Mouse (Mus musculus) heart, embryonic 12.5 days (tissue): Measurements from ENCODE around the gene Trim44. TPM values are rescaled to one million over a fixed set of nuclear protein-coding genes. Genes with fewer than 3 reads are reported as not detected.

Source experiments
- ATAC-seq: fragments of 200-750 bp; cut with Nextera tagmentation; 2 replicates; pipeline ENCODE4 v1.8.0; 2017; ENCODE audit warnings: moderate TSS enrichment, moderate library complexity; ENCODE audit not compliant: insufficient number of reproducible peaks, low FRiP score
- H3K27ac ChIP-seq: fragments of 300-500 bp; sonication (generic); 2 replicates; pipeline ENCODE4 v1.5.1; 2016; ENCODE audit warnings: mild to moderate bottlenecking, moderate library complexity; ENCODE audit not compliant: poor library complexity, severe bottlenecking
- H3K27me3 ChIP-seq: fragments of 300-500 bp; sonication (generic); replicated peaks from 2 replicates; pipeline ENCODE4 v1.6.1; 2016; ENCODE audit warnings: mild to moderate bottlenecking, moderate library complexity
- H3K36me3 ChIP-seq: fragments of 300-500 bp; sonication (generic); 2 replicates; pipeline ENCODE4 v1.6.1; 2016; ENCODE audit warnings: mild to moderate bottlenecking, moderate library complexity
- H3K4me1 ChIP-seq: fragments of 300-500 bp; sonication (generic); replicated peaks from 2 replicates; pipeline ENCODE4 v1.6.1; 2016; ENCODE audit warnings: mild to moderate bottlenecking
- H3K4me2 ChIP-seq: fragments of 300-500 bp; sonication (generic); 2 replicates; pipeline ENCODE4 v1.6.1; 2016; ENCODE audit warnings: mild to moderate bottlenecking, moderate library complexity
- H3K4me3 ChIP-seq: fragments of 300-500 bp; sonication (generic); 2 replicates; pipeline ENCODE4 v1.5.1; 2016; ENCODE audit warnings: mild to moderate bottlenecking
- H3K9ac ChIP-seq: fragments of 300-500 bp; sonication (generic); 2 replicates; pipeline ENCODE4 v1.6.1; 2016; ENCODE audit warnings: mild to moderate bottlenecking, moderate library complexity
- H3K9me3 ChIP-seq: fragments of 300-500 bp; sonication (generic); replicated peaks from 2 replicates; pipeline ENCODE4 v1.6.1; 2016; ENCODE audit warnings: mild to moderate bottlenecking, moderate library complexity
- WGBS: fragments of 180-500 bp; shearing (Covaris S2); methylation state at CpG from one replicate; pipeline ENCODE4 v1.1.7; 2016; 5-methylcytosine and 5-hydroxymethylcytosine counted together
- polyA plus RNA-seq: library from polyadenylated mRNA; unstranded; fragments of >200 nt; fragmentation: Nextera tagmentation; extraction: Ambion mirVana; gene quantifications from 2 replicates; pipeline ENCODE4 v1.2.1, GENCODE M21; 2016

The Trim44 gene
- polyA plus RNA-seq, 1 experiment from 2014 or later: 39.5 TPM

DNA sequence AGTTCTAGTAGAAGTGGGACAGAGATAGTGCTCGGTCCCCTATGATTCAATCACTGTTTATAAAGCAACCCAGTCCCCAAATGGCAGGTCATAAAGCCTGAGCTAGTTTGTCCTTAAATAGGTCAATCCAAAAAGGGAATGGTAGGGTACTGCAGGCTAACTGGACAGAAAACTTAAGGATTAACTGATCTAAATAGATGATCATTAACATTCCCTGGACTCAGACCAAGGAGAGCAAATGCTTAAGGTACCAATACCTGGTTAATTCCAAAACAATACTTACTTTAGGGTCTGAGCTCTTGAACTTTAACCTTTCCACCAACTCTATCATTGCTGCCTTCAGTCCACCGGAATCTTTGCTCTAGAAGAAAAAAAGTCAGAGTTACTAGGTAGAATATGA is 27.0 kb downstream of the Trim44 start:
- Histone ChIP-seq H3K4me2 (no peak overlapping the region), H3K27ac (no peak overlapping the region), H3K4me3 (no peak overlapping the region), H3K9ac (no peak overlapping the region), H3K4me1 (peaks cover 26% of the 10 kb centered on the region), H3K9me3 (no peaks in the 10 kb centered on the region), H3K36me3 (peaks cover 10% of the 10 kb centered on the region), H3K27me3 (no peaks in the 10 kb centered on the region)
- ATAC-seq: no peak
- 86% methylated on average over 2 of the region's 2 CpGs for WGBS

DNA sequence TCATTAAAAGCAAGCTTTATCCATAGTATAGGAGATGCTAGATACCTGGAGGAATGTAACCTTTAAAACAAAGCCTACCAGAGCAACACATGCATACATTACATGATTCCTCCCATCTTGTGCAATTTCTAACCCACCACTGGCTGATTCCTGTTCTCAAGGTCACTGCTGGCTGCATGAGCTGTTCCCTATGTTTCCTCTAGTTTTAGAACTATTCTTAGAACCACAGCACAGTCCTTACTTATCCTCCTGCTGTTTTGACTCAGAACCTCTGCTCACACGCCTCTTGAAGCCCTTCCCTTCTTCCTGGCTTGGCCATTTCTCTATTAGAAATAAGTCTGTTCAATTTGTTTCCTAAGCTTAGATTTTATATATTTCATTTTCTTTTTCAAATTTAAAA is 28.7 kb downstream of the Trim44 start:
- no peak overlapping the region for H3K4me3 ChIP-seq
- no peak for ATAC-seq
- WGBS: 26% methylated on average over 1 of the region's 1 CpGs

DNA sequence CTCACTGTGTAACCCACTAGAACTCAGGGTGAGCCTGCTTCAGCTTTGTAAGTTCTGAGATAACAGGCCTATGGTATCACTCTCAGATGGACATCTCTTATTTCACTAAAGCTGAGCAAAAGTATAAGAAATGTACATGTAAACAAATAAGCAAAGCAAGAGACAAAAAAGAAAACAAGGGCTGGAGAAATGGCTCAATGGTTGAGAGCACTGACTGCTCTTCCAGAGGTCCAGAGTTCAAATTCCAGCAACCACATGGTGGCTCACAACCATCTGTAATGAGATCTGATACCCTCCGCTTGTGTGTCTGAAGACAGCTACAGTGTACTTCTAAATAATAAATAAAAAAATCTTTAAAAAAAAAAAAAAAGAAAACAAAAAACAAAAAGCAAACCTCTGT is 29.2 kb downstream of the Trim44 start:
- Histone ChIP-seq H3K4me3 (no peak overlapping the region), H3K9ac (no peak overlapping the region), H3K4me2 (no peak overlapping the region), H3K27me3 (no peaks in the 10 kb centered on the region), H3K36me3 (peaks cover 10% of the 10 kb centered on the region), H3K27ac (no peak overlapping the region), H3K9me3 (no peaks in the 10 kb centered on the region), H3K4me1 (peaks cover 17% of the 10 kb centered on the region)
- ATAC-seq: no peak
- 84% methylated on average over 1 of the region's 1 CpGs for WGBS

More for the DNA sequence above, 28.7 kb downstream of the Trim44 start:
- peaks cover 17% of the 10 kb centered on the region for H3K4me1 ChIP-seq
- no peak overlapping the region for H3K9ac ChIP-seq
- H3K9me3 ChIP-seq: no peaks in the 10 kb centered on the region
- no peak overlapping the region for H3K4me2 ChIP-seq
- H3K36me3 ChIP-seq: peaks cover 10% of the 10 kb centered on the region
- H3K27me3 ChIP-seq: no peaks in the 10 kb centered on the region
- H3K27ac ChIP-seq: peak overlapping the region; percentile 66

DNA sequence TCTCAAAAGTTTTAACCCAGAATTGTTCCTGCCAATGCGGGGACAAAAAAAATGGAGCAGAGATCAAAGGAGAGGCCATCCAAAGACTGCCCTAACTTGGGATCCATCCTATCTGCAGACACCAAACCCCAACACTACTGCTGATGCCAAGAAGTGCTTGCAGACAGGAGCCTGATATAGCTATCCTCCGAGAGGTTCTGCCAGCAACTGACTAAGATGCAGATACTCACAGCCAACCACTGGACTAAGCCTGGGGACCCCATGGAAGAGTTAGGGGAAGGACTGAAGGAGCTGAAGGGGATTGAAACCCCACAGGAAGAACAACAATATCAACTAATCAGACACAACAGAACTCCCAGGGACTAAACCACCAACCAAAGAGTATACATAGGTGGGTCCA is 30.3 kb downstream of the Trim44 start:
- Histone ChIP-seq H3K36me3 (peaks cover 10% of the 10 kb centered on the region), H3K4me1 (peaks cover 19% of the 10 kb centered on the region), H3K27ac (no peak overlapping the region), H3K9ac (no peak overlapping the region), H3K4me2 (no peak overlapping the region), H3K9me3 (no peaks in the 10 kb centered on the region), H3K27me3 (no peaks in the 10 kb centered on the region), H3K4me3 (no peak overlapping the region)
- WGBS: 68% methylated on average over 2 of the region's 2 CpGs
- ATAC-seq: no peak

DNA sequence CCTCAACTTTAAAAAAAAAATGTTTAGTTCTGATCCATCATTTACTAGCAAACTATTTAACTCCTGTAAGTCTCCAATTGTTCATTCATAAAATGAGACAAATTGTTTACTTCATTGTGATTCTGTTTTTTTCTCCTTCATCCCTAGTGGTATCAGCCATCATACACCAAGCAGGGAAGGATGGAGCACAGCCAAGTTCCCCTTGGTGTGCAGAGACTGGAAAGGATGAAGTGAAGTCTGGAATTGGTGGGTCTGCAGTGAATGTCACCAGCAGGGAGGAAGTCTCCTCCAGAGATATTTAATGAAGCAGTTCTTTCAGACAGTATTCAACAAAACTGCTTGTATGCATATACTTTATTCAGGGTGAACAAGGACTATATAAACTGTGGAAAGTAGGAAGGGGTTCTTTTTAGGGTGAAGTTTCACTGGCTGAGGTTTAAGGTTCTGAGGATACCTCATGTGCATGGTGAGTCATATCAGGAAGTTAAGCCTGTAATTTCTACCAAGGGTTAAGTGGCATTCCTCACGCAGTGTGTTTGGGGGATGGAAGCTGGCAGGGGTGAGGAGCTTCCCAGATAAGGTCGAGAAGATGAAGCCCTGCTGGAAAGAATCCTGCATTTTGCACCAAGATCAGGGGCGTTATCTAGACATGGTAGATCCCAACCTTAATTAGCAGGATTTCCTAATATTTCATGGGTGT is 34.1 kb downstream of the Trim44 start:
- Histone ChIP-seq H3K27ac (no peak overlapping the region), H3K4me1 (peaks cover 11% of the 10 kb centered on the region), H3K9me3 (no peaks in the 10 kb centered on the region), H3K9ac (no peak overlapping the region), H3K36me3 (peaks cover 8% of the 10 kb centered on the region), H3K4me3 (no peak overlapping the region), H3K27me3 (no peaks in the 10 kb centered on the region), H3K4me2 (no peak overlapping the region)
- WGBS: 22% methylated on average over 3 of the region's 3 CpGs
- ATAC-seq: no peak

DNA sequence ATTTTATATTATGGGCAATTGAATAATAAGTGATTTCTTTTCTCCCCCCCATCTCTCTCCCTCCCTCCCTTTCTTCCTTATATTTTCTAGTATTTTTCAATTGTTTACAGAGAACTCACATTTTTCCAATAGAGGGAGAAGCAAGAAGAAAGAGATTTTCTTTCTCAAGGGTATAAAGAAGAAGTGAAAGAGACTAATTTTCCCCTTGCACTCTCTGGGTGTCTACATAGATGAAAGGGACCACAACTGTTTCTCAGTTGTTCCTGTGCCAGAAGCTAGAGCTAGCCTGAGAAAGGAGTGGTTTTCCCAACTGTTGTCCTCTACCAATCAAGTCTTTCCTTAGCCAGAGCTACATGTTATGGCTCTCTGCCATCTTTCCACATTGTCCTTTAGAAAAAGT is 34.9 kb downstream of the Trim44 start:
- no peak overlapping the region for H3K9ac ChIP-seq
- no peak overlapping the region for H3K27ac ChIP-seq
- H3K27me3 ChIP-seq: no peaks in the 10 kb centered on the region
- peaks cover 10% of the 10 kb centered on the region for H3K4me1 ChIP-seq
- peaks cover 8% of the 10 kb centered on the region for H3K36me3 ChIP-seq
- ATAC-seq: no peak
- H3K4me3 ChIP-seq: no peak overlapping the region
- H3K4me2 ChIP-seq: no peak overlapping the region
- H3K9me3 ChIP-seq: no peaks in the 10 kb centered on the region

DNA sequence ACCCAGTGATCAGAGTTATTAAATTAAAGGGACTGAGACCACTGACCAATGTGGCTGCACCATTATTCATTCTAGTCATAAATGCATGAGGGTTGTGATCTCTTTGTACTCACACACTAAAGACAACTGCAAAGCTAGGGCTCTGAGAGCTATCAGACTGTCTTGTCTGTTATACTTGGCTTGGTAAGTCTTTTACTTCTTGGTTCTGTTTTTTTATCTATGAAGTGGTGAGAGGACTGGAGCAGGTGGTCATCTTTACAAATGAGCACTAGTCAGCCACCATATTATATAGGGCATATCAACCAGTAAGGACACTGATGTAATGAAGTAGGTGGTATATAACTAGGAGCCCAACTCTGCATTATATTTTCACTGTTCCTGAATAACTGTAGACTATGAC is 36.3 kb downstream of the Trim44 start:
- Histone ChIP-seq H3K4me1 (peaks cover 17% of the 10 kb centered on the region), H3K4me2 (no peak overlapping the region), H3K36me3 (no peaks in the 10 kb centered on the region), H3K9ac (no peak overlapping the region), H3K9me3 (no peaks in the 10 kb centered on the region), H3K27ac (no peak overlapping the region), H3K4me3 (no peak overlapping the region), H3K27me3 (no peaks in the 10 kb centered on the region)
- no peak for ATAC-seq

DNA sequence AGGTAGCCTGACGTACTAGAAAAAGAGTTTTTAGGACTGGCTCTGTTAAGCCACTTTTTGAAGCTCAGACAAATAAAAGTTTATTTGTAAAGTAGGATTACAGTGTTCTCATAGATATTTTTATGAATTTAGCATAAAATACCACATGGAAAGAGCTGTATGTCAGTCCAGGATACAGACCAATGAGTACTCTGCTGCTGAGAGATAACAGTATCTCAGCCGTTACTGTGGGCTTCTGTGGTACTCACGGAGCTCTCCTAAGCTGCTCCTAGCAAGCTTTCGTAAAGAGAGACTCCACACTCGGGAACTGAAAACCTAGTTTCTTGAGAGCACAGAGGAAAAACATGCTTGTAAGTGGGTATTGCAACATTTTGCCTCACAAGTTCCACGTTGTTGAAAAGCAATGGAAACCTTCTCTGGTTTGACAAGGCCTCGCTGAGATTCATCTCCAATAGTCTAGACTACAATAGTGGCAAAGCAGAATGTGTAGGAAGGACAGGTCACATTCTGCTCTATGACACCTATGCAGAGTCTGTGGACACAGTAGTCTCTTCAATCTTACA is 41.6 kb downstream of the Trim44 start:
- Histone ChIP-seq H3K4me1 (peaks cover 40% of the 10 kb centered on the region), H3K4me3 (no peak overlapping the region), H3K27me3 (no peaks in the 10 kb centered on the region), H3K9ac (no peak overlapping the region), H3K4me2 (no peak overlapping the region), H3K36me3 (no peaks in the 10 kb centered on the region), H3K27ac (no peak overlapping the region), H3K9me3 (no peaks in the 10 kb centered on the region)
- WGBS: 53% methylated on average over 7 of the region's 7 CpGs
- no peak for ATAC-seq

DNA sequence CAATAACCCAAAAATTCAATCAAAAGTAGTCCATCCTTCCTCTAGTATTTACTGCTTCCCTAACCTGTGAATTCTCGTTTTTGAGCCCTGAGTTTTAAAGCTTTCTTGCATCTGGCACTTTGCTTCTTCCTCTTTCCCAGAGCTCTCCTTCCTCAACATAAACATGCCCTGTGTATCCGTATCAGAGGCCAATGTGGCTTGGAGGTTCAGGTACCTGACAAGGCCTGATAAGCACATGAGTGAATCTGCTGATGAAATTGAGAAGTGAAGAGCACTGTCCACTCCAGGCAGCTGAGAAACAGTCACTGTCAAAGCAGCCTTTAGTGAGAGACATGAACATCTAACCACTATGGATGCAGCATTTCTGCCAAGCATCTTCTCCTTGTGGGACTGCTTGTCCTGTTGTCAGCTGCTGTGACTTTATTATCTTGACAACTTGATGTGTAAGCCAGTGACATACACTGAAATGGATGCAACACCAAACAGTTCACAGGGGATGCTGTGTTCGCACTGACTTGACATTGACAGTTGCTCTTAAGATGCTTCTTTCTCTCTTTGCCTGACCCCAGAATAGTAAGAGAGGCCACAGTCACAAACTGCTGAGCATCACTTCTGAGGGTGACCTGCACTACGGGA is 42.9 kb downstream of the Trim44 start:
- no peak overlapping the region for H3K4me3 ChIP-seq

DNA sequence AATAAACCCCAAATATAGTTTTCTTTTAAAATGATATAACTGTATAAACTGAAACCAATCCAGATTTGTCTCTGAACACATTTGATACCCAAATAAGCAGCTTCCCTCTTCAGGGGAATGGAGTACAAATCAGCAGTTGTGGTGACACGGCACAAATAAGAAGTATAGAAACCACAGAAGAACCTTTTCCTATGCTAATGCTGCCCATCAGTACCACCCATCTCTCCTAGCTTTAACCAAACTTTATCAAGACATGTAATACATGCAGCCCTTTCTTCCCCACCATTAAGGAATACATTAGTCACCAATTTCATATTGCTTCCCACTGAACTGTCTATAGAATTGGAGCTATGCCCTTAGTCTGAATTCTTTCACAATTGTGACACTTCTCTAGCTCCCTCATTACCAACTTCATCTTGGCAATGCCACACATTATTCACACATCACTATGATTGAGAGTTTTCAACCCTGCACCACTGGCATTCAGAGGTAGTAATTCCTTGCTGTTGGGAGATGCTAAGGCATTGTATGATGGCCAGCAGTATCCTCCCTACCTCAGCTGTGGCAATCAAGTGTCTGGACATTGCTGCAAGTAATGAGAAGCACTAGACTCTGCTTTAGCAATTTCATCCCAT is 44.6 kb downstream of the Trim44 start:
- Histone ChIP-seq H3K27me3 (no peaks in the 10 kb centered on the region), H3K27ac (no peak overlapping the region), H3K4me2 (no peak overlapping the region), H3K4me1 (peaks cover 39% of the 10 kb centered on the region), H3K4me3 (no peak overlapping the region), H3K9me3 (no peaks in the 10 kb centered on the region), H3K9ac (no peak overlapping the region), H3K36me3 (no peaks in the 10 kb centered on the region)
- ATAC-seq: no peak
- WGBS: 85% methylated on average over 1 of the region's 1 CpGs

More for the DNA sequence above, 42.9 kb downstream of the Trim44 start:
- Histone ChIP-seq H3K9ac (no peak overlapping the region), H3K36me3 (no peaks in the 10 kb centered on the region), H3K27ac (no peak overlapping the region), H3K9me3 (no peaks in the 10 kb centered on the region), H3K4me2 (no peak overlapping the region), H3K4me1 (peaks cover 40% of the 10 kb centered on the region), H3K27me3 (no peaks in the 10 kb centered on the region)
- WGBS: 47% methylated on average over 4 of the region's 4 CpGs
- no peak for ATAC-seq

DNA sequence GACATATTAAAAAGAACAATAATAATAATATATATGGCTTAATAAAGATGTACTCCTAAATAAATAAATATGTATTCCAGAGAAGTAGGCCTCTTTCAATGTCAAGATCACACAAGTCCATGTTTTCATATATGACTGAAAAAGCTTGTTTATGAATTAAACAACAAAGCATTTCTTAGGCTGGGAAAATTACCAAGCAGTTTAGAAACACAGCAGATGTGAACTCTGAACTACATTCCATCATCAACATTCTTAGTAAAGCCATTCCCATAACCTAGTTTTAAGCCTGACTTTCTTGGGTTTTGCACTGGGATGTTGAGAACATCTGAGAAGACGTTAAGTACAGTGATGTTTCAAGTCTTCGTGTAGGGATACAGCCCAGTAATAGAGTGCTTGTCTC is 45.4 kb downstream of the Trim44 start:
- Histone ChIP-seq H3K9ac (no peak overlapping the region), H3K27ac (no peak overlapping the region)
- WGBS: 83% methylated on average over 2 of the region's 2 CpGs

More for the DNA sequence above, 45.4 kb downstream of the Trim44 start:
- Histone ChIP-seq H3K9me3 (no peaks in the 10 kb centered on the region), H3K4me1 (peaks cover 36% of the 10 kb centered on the region), H3K27me3 (no peaks in the 10 kb centered on the region), H3K36me3 (peaks cover 1% of the 10 kb centered on the region), H3K4me2 (no peak overlapping the region), H3K4me3 (no peak overlapping the region)
- no peak for ATAC-seq
